Mouse (Mus musculus) ovary, postnatal 14 days (tissue): Measurements from ENCODE around the gene Tnrc6a.

Source experiments
- DNase-seq: peaks from one replicate; pipeline ENCODE4 v3.0.0; 2022; ENCODE audit warnings: low spot score

Gene Tnrc6a

DNA sequence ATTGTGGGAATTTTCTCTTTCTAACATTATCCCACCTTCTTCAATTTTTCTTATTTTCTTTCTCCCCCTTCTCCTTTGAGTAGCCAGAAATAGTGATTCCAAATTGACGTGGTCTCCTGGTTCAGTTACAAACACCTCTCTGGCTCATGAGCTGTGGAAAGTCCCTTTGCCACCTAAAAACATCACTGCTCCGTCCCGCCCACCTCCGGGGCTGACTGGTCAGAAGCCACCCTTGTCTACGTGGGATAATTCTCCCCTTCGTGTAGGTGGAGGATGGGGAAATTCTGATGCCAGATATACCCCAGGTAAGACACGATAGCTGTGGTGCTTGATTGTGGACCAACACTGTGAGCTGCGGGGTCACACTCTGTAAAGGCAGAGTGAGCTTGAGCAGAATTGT is 66.1 kb downstream of the Tnrc6a start:
- DNase-seq: no peak

DNA sequence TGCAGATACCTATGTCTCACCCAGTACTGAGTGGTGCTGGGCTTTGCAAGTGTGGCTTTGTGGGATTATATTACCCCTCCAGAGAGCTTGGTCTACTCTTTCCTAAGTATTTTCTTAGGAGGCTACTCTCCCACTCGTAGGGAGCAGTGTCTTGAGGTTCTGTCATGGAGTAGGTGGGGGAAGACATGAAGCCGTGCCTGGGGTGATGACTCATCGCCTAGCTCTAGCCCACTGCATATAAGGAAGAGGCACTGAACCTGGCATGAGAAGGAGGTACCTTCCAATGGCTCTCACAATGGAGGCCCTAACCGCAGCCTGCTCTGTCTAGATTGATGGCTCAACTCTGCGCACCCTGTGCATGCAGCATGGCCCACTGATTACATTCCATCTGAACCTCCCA is 68.0 kb downstream of the Tnrc6a start:
- no peak for DNase-seq

DNA sequence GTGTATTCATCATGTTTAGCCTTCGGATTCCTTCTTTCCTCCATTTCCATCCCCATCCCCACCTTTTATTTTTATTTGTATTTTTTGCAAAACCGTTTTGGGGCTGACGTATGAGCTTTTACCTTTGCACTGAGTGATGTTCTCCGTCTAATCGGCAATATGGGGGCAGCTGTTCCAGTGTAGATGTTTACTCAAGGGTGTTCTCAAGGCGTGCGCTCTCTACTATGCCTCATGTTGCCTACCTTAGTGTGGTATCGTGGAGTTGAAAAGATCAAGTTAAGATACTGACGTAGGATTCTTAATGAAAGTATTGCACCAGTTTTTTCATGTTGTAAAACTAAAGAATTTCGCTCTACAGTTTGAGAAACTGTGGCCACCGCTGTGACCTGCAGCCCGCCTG is 69.5 kb downstream of the Tnrc6a start:
- DNase-seq: no peak

DNA sequence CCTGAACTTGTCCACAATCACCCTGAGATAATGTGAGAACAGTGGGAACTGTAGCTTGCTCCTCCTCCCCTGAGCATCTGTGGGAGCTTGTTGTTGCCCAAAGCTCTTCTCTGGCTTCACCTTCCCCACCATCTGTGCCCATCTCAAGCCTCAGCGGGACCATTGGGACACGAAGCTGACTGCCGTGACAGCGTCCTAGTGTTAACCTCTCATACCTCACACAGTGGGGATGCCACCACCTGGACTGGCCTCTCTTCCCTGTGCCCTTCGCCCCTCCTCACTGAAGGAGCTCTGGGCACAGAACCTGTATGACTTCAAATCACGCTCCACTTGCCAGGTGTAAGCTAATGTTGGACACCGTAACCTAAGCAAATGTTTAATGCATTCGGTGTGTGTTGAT is 71.0 kb downstream of the Tnrc6a start:
- no peak for DNase-seq

DNA sequence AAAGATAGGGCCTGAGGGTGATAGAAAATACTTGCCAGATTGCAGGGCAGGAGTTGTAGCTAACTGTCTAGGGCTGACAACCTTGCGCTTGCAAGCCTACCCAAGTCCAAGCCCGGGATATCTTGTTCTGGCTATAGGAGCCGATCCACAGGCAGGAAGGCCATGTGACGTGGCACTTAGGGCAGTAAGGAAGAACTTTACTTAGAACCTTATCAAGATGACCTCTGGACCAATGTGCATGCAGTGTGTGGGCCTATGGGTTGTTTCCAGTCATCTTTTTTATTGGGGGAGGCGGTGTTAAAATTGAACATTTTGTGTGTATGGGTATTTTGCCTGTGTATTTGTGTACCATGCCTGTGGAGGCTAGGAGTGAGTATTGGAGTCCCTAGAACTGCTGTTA is 72.7 kb downstream of the Tnrc6a start:
- DNase-seq: no peak

DNA sequence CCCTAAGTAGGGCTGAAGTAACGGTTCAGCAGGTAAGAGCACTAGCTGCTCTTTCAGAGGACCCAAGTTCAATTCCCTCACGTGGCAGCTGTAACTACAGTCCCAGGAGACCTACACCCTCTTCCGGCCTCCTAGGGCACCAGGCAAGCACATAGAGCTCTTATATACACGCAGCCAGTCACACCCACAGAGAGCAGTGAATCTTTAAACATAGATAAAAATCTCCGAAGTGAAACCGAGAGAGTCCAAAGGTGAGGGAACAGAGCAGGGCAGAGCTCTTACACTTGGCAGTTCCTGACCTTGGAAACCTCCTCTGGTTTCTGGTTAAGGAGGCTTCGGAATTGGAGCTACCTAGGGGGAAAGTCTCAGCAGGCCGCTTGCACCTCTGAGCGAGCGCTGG is 75.0 kb downstream of the Tnrc6a start:
- no peak for DNase-seq

GRCm38 (mm10) chr7:123199151-123199550 is 75.5 kb downstream of the Tnrc6a start:
- no peak for DNase-seq

- DNase-seq: no peak
Observed at GRCm38 (mm10) chr7:123199656-123200206, 76.0 kb downstream of the Tnrc6a start.

DNA sequence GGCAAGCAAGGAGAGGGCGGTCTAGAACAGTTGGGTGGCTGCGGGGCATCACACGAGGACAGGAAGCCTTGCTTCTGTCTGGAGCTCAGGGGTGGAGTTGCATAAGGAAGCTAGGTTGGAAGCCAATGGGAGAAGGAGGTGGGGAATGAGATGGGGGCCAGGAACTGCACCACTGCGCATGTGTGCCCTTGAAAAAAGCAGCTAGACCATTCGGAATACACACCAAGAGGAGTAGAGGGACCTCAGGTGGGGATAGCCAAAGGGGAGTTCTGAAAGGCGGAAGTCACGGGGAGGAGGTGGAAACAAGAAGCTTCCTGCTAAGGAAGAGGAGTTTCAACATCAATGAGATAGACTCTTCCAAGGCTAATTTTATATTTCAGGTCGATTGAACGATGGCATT is 77.0 kb downstream of the Tnrc6a start:
- no peak for DNase-seq

GRCm38 (mm10) chr7:123205261-123205660 is 81.6 kb downstream of the Tnrc6a start:
- no peak for DNase-seq

- no peak for DNase-seq
Observed at GRCm38 (mm10) chr7:123207561-123207960, 83.9 kb downstream of the Tnrc6a start.

DNA sequence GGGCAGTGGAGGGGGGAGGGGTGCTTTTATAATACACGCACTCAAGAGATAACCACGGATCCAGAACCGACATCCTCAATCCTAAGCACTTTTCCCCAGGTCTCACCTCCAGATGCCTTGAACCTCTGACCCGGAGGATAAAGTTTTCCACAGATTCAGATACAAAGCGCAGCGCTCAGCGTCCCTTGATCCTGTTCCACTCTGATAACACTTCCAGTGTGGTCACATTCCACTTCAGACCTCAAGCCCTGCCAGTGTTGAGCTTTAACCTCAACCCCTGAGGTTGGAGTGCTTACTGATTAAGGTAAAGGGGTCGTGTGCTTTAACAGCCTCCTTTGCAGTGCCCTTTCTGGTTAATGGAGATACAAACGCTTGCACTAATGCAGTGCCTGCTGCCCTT is 86.2 kb downstream of the Tnrc6a start:
- no peak for DNase-seq

DNA sequence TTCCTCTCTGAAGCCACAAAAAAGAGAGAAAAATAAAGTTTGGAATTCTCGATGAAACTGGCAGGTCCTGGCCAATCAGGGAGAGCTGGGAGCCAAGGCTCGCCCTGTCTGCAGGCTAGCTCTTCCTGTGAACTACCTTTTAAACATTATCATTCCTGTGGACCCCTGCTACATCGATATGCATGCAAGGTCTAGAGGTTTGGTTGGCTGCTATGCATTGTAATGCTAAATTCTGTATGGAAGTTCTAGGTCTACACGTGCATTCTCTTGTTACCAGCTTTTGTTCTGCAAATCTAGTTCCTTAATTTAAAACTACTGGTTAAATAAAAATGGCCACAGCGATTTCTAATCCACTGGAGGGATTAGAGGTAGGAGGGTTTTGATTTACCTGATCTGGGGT is 87.8 kb downstream of the Tnrc6a start:
- DNase-seq: no peak

- DNase-seq: no peak
Observed at GRCm38 (mm10) chr7:123212316-123212715, 88.6 kb downstream of the Tnrc6a start.

DNA sequence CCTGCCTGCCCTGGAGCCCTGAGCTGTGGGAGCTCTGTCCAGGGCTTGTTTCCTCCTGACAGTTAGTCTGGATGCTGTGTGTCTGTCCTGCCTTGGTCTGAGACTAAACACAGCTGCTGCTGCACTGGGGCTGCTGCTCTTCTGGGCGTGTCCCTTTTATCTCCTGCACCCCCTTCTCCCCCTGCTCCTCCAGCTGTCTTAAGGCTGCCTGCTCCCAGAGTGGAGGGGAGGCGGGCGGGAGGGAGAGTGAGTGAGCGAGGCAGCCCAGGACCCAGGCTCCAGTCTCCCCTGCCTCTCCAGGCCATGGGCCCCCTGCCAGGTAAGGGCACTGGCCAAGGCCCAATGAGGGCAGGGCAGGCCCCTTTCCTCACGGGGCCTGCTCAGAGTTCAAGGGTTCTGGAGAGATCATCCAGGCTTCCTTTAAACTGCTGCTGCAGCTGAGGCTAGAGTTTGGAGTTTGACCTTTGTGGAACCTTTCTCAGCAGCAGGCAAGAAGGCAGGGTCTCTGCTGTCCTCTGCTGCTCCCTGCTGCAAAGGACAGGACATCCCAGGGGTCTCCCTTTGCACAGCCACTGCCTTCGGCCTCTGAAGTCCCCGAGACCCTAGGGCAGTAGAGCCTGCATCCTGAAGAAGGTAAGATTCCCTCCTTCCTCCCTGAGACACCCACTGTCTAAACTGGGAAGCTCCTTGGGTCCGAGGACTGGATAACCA is 90.8 kb downstream of the Tnrc6a start, which contains the start of gene Slc5a11:
Slc5a11 (plus strand) TSS at position 416 of the 711 bp plus-strand sequence.
- no peak for DNase-seq

- DNase-seq: no peak
Observed at GRCm38 (mm10) chr7:123215138-123215537, 91.5 kb downstream of the Tnrc6a start.

DNA sequence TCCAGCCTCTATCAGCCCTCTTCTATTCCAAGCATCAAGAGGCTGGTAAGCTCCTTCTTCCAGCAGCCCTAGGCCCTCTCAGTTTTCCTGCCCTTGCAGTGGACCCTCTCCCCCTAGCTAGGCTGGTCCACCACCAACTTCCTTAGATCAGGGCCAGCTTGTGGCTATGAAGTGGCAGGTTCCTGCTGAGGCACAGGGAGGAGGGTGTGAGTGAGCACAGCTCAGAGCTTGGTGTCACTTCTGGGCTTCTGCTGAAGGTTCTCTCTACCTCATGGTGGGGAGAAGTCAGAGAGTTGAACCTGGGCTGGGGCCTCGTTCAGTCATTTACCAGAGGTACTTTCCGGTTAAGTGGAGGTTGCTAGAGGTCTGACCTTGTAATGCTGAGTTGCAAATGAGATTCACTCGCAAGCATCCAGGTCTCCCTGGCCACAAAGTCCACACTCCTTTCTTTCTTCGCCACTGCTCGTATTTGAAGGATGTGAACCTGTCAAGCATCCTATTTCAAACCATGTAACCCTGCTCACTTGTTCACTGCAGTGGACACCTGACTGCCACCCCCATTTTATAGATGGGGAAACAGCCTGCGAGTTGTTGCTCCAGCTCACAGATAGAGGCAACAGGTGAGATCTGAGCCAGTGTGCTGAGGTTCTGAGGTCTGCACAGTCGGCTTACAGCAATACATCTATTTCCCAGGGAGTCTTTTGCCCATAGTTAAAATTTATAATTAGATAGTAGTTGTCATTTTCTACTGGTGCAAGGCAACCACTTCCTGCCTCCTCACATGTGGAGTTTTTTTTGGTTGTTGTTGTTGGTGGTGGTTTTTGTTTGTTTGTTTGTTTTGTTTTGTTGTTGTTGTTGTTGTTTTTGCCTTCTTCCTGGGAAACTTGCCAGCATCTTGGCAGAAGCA is 94.0 kb downstream of the Tnrc6a start:
- DNase-seq: no peak

- no peak for DNase-seq
Observed at GRCm38 (mm10) chr7:123218620-123219019, 94.9 kb downstream of the Tnrc6a start.

GRCm38 (mm10) chr7:123219781-123220632 is 96.3 kb downstream of the Tnrc6a start:
- no peak for DNase-seq

GRCm38 (mm10) chr7:123220633-123220942 is 96.9 kb downstream of the Tnrc6a start:
- DNase-seq: no peak

DNA sequence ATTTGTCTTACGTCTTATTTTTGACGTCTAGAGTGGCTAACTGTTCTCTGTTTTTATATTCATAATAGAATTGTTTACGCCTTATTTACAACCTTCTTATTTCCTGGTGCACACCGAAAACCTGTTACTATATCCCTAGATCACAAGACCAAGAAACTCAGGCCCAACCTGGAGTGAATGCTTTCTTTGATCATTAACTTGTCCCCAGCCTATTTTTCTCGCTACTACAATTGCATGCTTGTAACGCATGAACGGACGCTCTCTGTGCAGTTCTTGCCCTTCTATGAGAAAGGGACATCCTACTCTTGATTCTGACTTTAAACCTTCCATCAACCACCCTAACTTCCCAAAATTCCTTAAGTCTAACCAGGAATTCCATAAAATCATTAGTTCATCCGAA is 100.4 kb downstream of the Tnrc6a start:
- DNase-seq: no peak

DNA sequence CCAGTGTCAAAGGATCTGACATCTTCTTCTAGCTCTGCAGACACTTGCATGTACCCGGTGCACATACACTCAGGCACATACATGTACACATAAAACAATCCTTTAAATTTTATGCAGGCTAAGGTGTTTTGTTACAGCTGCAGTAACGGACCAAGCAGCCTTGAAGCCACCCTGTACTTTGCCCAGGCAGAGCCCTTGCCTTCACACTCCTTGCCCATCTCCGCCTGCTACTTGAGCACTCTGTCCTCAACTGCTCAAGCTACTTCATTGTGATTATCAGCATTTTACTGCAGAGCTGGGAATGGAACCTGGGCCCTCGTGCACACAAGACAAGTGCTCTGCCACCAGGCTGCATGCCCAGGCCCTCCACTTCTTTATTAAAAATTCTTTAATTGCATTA is 101.5 kb downstream of the Tnrc6a start:
- DNase-seq: no peak
